13 mouse cellular contexts compared by ENCODE assay signal in genomic region chr2:84380816-84381215, GRCm38 (mm10). TPM values are rescaled to one million over a fixed set of nuclear protein-coding genes. Genes with fewer than 3 reads are reported as not detected.
DNase-seq lines count a peak whose midpoint lies in the region; ATAC-seq and TF ChIP-seq lines count a peak whose summit lies in the region.
"Had no signal": no experiment of that assay in that cellular context is flagged by ENCODE, and none has a peak within 500 bp of the region (broad histone marks: within the 10 kb centered on the region; RNA-seq: fewer than 3 reads in every experiment).

No protein-coding gene starts in this region.

- H3K27ac ChIP-seq in left cerebral cortex, adult 2 months, result no peak overlapping the region
- no peak overlapping the region for H3K27ac ChIP-seq in thymus, adult 2 months (ENCODE audit: control insufficient read depth, insufficient read depth, low read length)
- H3K27ac ChIP-seq: embryonic facial prominence, embryonic 15.5 days; hindbrain, embryonic 15.5 days; limb, embryonic 12.5 days; midbrain, embryonic 12.5 days had no signal

- no peak for TF ChIP-seq CTCF in left cerebral cortex, adult 2 months (IDR thresholded peaks at IDR 0.05)
- no peak for TF ChIP-seq CTCF in thymus, adult 2 months (IDR thresholded peaks at IDR 0.05; ENCODE audit: borderline replicate concordance, control insufficient read depth, extremely low read depth, insufficient read depth, low read length, poor library complexity)

- 91% methylated on average over 11 of the region's 11 CpGs for WGBS in thymus, adult 2 months

- intact Hi-C loops in left cerebral cortex, adult 2 months (cut with DNase I), result no loop called here
- intact Hi-C loops in gastrocnemius, postnatal 14 days (cut with DNase I; ENCODE audit: low total_unique reads), result no loop called here

- 0 out of 2 replicates have a peak overlapping the region, but pooled peaks have one; percentile 21 for H3K4me3 ChIP-seq in left cerebral cortex, adult 2 months
- H3K4me3 ChIP-seq in thymus, adult 2 months (ENCODE audit: control insufficient read depth, insufficient read depth, low read length), result no peak overlapping the region
- H3K4me3 ChIP-seq: embryonic facial prominence, embryonic 15.5 days; hindbrain, embryonic 15.5 days; limb, embryonic 12.5 days; midbrain, embryonic 12.5 days had no signal

- no peak for TF ChIP-seq POLR2A in thymus, adult 2 months (IDR thresholded peaks at IDR 0.05; ENCODE audit: control insufficient read depth, extremely low read depth, insufficient read depth, low read length, poor library complexity)

- no peaks in the 10 kb centered on the region for H3K4me1 ChIP-seq in thymus, adult 2 months (replicated peaks; ENCODE audit: control insufficient read depth, insufficient read depth, low read length)
- H3K4me1 ChIP-seq: embryonic facial prominence, embryonic 15.5 days; hindbrain, embryonic 15.5 days; limb, embryonic 12.5 days; midbrain, embryonic 12.5 days had no signal

- H3K36me3 ChIP-seq in thymus, adult 2 months (ENCODE audit: control insufficient read depth, insufficient read depth, low read length), result no peaks in the 10 kb centered on the region; the same call in 1 of the 2 replicates
- H3K36me3 ChIP-seq: embryonic facial prominence, embryonic 15.5 days; hindbrain, embryonic 15.5 days; limb, embryonic 12.5 days; midbrain, embryonic 12.5 days had no signal

- DNase-seq in cerebellum, postnatal 14 days, result peak; percentile 32 to 43
- no peak for DNase-seq in cerebellum, adult 9-10 months
- DNase-seq in left cerebral cortex, adult 2 months (ENCODE audit: extremely low spot score in 1 of 2, low spot score in 2 of 2), result no peak
- DNase-seq in left cerebral cortex, adult 11 months (ENCODE audit: low spot score), result no peak
- peak; percentile 18 for DNase-seq in gastrocnemius, postnatal 14 days
- peak; percentile 41 for DNase-seq in kidney, adult 9 months
- no peak for DNase-seq in thymus, adult 2 months

- no peaks in the 10 kb centered on the region for H3K27me3 ChIP-seq in thymus, adult 2 months (ENCODE audit: control insufficient read depth, insufficient read depth, low read length)
- H3K27me3 ChIP-seq: embryonic facial prominence, embryonic 15.5 days; hindbrain, embryonic 15.5 days; limb, embryonic 12.5 days; midbrain, embryonic 12.5 days had no signal

- no peak for ATAC-seq in megakaryocyte progenitor cell, adult 5-6 weeks (replicated peaks; ENCODE audit: poor library complexity)
- ATAC-seq: Patski had no signal

RNA-seq across cellular contexts. Expression of gene Calcrl, which starts 44.4 kb away (rescaled TPM):
- 1 to 10 TPM; 5.6 to 5.9 TPM for total RNA-seq in left cerebral cortex, adult 2 months (2021)
- total RNA-seq in gastrocnemius, postnatal 14 days (2021), result 10 to 100 TPM; 21.9 to 27.6 TPM
- polyA plus RNA-seq in thymus, adult 2 months (2012; rRNA removed), result 7.5 and 8.7 TPM in 2 replicates
- 11.1 and 17.5 TPM in 2 replicates for total RNA-seq in megakaryocyte progenitor cell, adult 5-6 weeks (2015)
- 41.4 and 51.3 TPM in 2 replicates for total RNA-seq in megakaryocyte progenitor cell, adult 5-6 weeks (2017)
- polyA plus RNA-seq: Patski had no signal

Comparison
In these comparisons a context has a peak if more than half of its experiments do, and no peak if none do; other contexts are left out.
1. DNase-seq: peak in cerebellum, postnatal 14 days (2 of 2), gastrocnemius, postnatal 14 days (single experiment) and kidney, adult 9 months (single experiment); none in cerebellum, adult 9-10 months (single experiment), left cerebral cortex, adult 2 months (0 of 2), left cerebral cortex, adult 11 months (single experiment) and thymus, adult 2 months (single experiment).